Mouse (Mus musculus) intestine, postnatal 0 days (tissue): Measurements from ENCODE around the gene Zc2hc1b. TPM values are rescaled to one million over a fixed set of nuclear protein-coding genes. Genes with fewer than 3 reads are reported as not detected.

Experiments
- ATAC-seq: fragments of 200-750 bp; cut with Nextera tagmentation; 2 replicates; pipeline ENCODE4 v1.8.0; 2017; ENCODE audit warnings: mild to moderate bottlenecking, moderate TSS enrichment, moderate library complexity
- H3K27ac ChIP-seq: fragments of 300-500 bp; sonication (generic); 2 replicates; pipeline ENCODE4 v1.5.1; 2014; ENCODE audit warnings: mild to moderate bottlenecking, low read depth, low read length, moderate library complexity
- H3K27me3 ChIP-seq: fragments of 300-500 bp; sonication (generic); replicated peaks from 2 replicates; pipeline ENCODE4 v1.6.1; 2014; ENCODE audit warnings: low read length, mixed read lengths; ENCODE audit not compliant: control insufficient read depth, insufficient read depth
- H3K36me3 ChIP-seq: fragments of 300-500 bp; sonication (generic); 2 replicates; pipeline ENCODE4 v1.6.1; 2014; ENCODE audit warnings: mild to moderate bottlenecking, moderate library complexity; ENCODE audit not compliant: control insufficient read depth, insufficient read depth
- H3K4me1 ChIP-seq: fragments of 300-500 bp; sonication (generic); replicated peaks from 2 replicates; pipeline ENCODE4 v1.6.1; 2014; ENCODE audit warnings: antibody characterized with exemption, low read length, mixed read lengths; ENCODE audit not compliant: control insufficient read depth, insufficient read depth
- H3K4me2 ChIP-seq: fragments of 300-500 bp; sonication (generic); replicated peaks from 2 replicates; pipeline ENCODE4 v1.6.1; 2014; ENCODE audit warnings: low read depth, mild to moderate bottlenecking, moderate library complexity
- H3K4me3 ChIP-seq: fragments of 300-500 bp; sonication (generic); 2 replicates; pipeline ENCODE4 v1.5.1; 2014; ENCODE audit warnings: low read depth, low read length
- H3K9ac ChIP-seq: fragments of 300-500 bp; sonication (generic); 2 replicates; pipeline ENCODE4 v1.6.1; 2014; ENCODE audit warnings: mild to moderate bottlenecking, low read depth, low read length
- H3K9me3 ChIP-seq: fragments of 300-500 bp; sonication (generic); 2 replicates; pipeline ENCODE4 v1.6.1; 2016; ENCODE audit warnings: mixed run types; ENCODE audit not compliant: control insufficient read depth
- CTCF ChIP-seq: sonication (generic); IDR thresholded peaks from 2 replicates; pipeline ENCODE4 v1.5.1; 2016; ENCODE audit warnings: low read depth, mild to moderate bottlenecking, control low read depth, antibody characterized with exemption, moderate library complexity
- WGBS: fragments of 180-500 bp; shearing (Covaris S2); extraction: QIAGEN DNeasy Blood & Tissue Kit; methylation state at CpG from one replicate; pipeline ENCODE4 v1.1.7; 2014; 5-methylcytosine and 5-hydroxymethylcytosine counted together
- polyA plus RNA-seq: library from polyadenylated mRNA; unstranded; fragments of >200 nt; fragmentation: Nextera tagmentation; extraction: Ambion mirVana; gene quantifications from 2 replicates; pipeline ENCODE4 v1.2.1, GENCODE M21; 2015

Zc2hc1b gene
- polyA plus RNA-seq: not detected in 2 replicates

GRCm38 (mm10) chr10:13177973-13178624 lies at the start of gene Zc2hc1b:
TSS of gene Zc2hc1b (minus strand) at chr10:13178023.
- no peak for TF ChIP-seq CTCF
- Histone ChIP-seq H3K4me3 (no peak within 1 kb of the TSS), H3K27me3 (no peaks in the 10 kb centered on the region), H3K4me1 (no peaks in the 10 kb centered on the region), H3K9ac (no peak within 1 kb of the TSS), H3K9me3 (no peaks in the 10 kb centered on the region), H3K27ac (no peak within 1 kb of the TSS), H3K4me2 (no peak within 1 kb of the TSS), H3K36me3 (peaks cover 58% of the 10 kb centered on the region)
- ATAC-seq: no peak
- 65% methylated on average over 7 of the region's 7 CpGs for WGBS

GRCm38 (mm10) chr10:13225377-13226063 lies 47.7 kb upstream of the Zc2hc1b start:
- H3K4me1 ChIP-seq: peaks cover 4% of the 10 kb centered on the region; the same call in 1 of the 2 replicates
- no peaks in the 10 kb centered on the region for H3K27me3 ChIP-seq
- TF ChIP-seq CTCF: no peak
- no peaks in the 10 kb centered on the region for H3K9me3 ChIP-seq
- H3K27ac ChIP-seq: no peak overlapping the region
- H3K4me3 ChIP-seq: no peak overlapping the region
- H3K4me2 ChIP-seq: no peak overlapping the region
- H3K9ac ChIP-seq: no peak overlapping the region
- H3K36me3 ChIP-seq: peaks cover 13% of the 10 kb centered on the region; the same call in 1 of the 2 replicates
- WGBS: 84% methylated on average over 7 of the region's 7 CpGs
- no peak for ATAC-seq

GRCm38 (mm10) chr10:13222135-13222534 lies 44.3 kb upstream of the Zc2hc1b start:
- no peak overlapping the region for H3K9ac ChIP-seq
- no peak overlapping the region for H3K4me2 ChIP-seq
- H3K9me3 ChIP-seq: no peaks in the 10 kb centered on the region
- TF ChIP-seq CTCF: no peak
- no peak overlapping the region for H3K4me3 ChIP-seq
- H3K36me3 ChIP-seq: peaks cover 4% of the 10 kb centered on the region; the same call in 1 of the 2 replicates
- no peaks in the 10 kb centered on the region for H3K27me3 ChIP-seq
- ATAC-seq: no peak
- WGBS: 52% methylated on average over 3 of the region's 3 CpGs
- H3K27ac ChIP-seq: no peak overlapping the region; the same call in 1 of the 2 replicates
- H3K4me1 ChIP-seq: peaks cover 4% of the 10 kb centered on the region; the same call in 1 of the 2 replicates

GRCm38 (mm10) chr10:13220061-13220460 lies 42.2 kb upstream of the Zc2hc1b start:
- TF ChIP-seq CTCF: no peak
- WGBS: 28% methylated on average over 1 of the region's 1 CpGs
- Histone ChIP-seq H3K27ac (no peak overlapping the region), H3K9me3 (no peaks in the 10 kb centered on the region), H3K4me3 (no peak overlapping the region), H3K9ac (no peak overlapping the region), H3K36me3 (peaks cover 4% of the 10 kb centered on the region; the same call in 1 of the 2 replicates), H3K27me3 (no peaks in the 10 kb centered on the region), H3K4me1 (peaks cover 4% of the 10 kb centered on the region; the same call in 1 of the 2 replicates), H3K4me2 (no peak overlapping the region)
- ATAC-seq: no peak; the same call in 1 of the 2 replicates

GRCm38 (mm10) chr10:13213956-13214355 lies 36.1 kb upstream of the Zc2hc1b start:
- H3K9me3 ChIP-seq: no peaks in the 10 kb centered on the region
- no peak overlapping the region for H3K9ac ChIP-seq
- no peak overlapping the region for H3K4me3 ChIP-seq
- no peak for ATAC-seq
- H3K36me3 ChIP-seq: no peaks in the 10 kb centered on the region; the same call in 1 of the 2 replicates
- TF ChIP-seq CTCF: no peak
- H3K27ac ChIP-seq: no peak overlapping the region
- WGBS: 75% methylated on average over 12 of the region's 12 CpGs
- H3K27me3 ChIP-seq: no peaks in the 10 kb centered on the region
- H3K4me2 ChIP-seq: no peak overlapping the region
- no peaks in the 10 kb centered on the region; the same call in 1 of the 2 replicates for H3K4me1 ChIP-seq

- no peaks in the 10 kb centered on the region; the same call in 1 of the 2 replicates for H3K36me3 ChIP-seq
- H3K9me3 ChIP-seq: no peaks in the 10 kb centered on the region
- H3K9ac ChIP-seq: no peak overlapping the region
- no peak overlapping the region for H3K4me3 ChIP-seq
- ATAC-seq: no peak
- no peaks in the 10 kb centered on the region for H3K27me3 ChIP-seq
- TF ChIP-seq CTCF: no peak
- WGBS: 67% methylated on average over 6 of the region's 6 CpGs
- no peaks in the 10 kb centered on the region; the same call in 1 of the 2 replicates for H3K4me1 ChIP-seq
- H3K27ac ChIP-seq: no peak overlapping the region
- no peak overlapping the region for H3K4me2 ChIP-seq
These were observed 35.0 kb upstream of the Zc2hc1b start for GRCm38 (mm10) chr10:13212829-13213228.
